Mouse (Mus musculus) left cerebral cortex, adult 2 months (tissue): Measurements from ENCODE around the gene Fsip1. TPM values are rescaled to one million over a fixed set of nuclear protein-coding genes. Genes with fewer than 3 reads are reported as not detected.
"Not testable (repeated sequence)": the region's sequence is repeated elsewhere in the genome, so short reads cannot be mapped to it uniquely, and the experiment has no call there.

ENCODE experiments used
- DNase-seq, 2 experiments: peaks; one replicate each; pipeline ENCODE4 v3.0.0; 2021 to 2022; ENCODE audit warnings: low spot score in 2 of 2, mixed read lengths in 1 of 2; ENCODE audit errors: extremely low spot score in 1 of 2
- H3K27ac ChIP-seq: fragments of 200-600 bp; 2 replicates; pipeline ENCODE4 v1.8.1; 2022
- H3K4me3 ChIP-seq: fragments of 200-600 bp; 2 replicates; pipeline ENCODE4 v1.8.1; 2022
- CTCF ChIP-seq: fragments of 200-600 bp; IDR thresholded peaks from 2 replicates; pipeline ENCODE4 v1.8.1; 2022; ENCODE audit warnings: antibody characterized with exemption, mild to moderate bottlenecking, moderate library complexity
- intact Hi-C: fragments of 180-260 bp; cut with DNase I; formaldehyde crosslinking; loops from one replicate; pipeline ENCODE4 v1.15.1; 2025
- total RNA-seq, 2 experiments: library from RNA; stranded (reverse); gene quantifications; 2 replicates each; pipeline ENCODE4 v1.2.3; 2021

Fsip1 gene
- total RNA-seq, 2 experiments from 2014 or later, result 0.45 to 0.58 TPM

DNA sequence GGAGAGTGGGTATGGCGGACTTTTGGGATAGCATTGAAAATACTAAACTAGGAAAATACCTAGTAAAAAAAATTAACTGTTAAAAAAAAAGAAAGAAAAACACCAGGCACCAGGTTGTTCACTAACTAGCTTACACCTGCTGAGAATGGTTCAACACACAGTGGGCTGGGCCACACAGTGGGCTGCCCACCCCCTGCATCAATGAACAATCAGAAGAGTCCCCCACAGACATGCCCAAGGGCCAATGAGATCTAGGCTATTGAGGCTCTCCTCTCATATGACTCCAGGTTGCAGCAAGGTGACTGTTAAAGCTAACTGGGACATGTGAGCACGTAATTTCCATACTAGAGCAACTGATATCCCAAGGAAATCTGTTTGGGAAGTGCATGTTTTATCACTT is 91.1 kb downstream of the Fsip1 start:
- no peak overlapping the region for H3K4me3 ChIP-seq
- no peak for DNase-seq
- intact Hi-C loops, result no loop called here
- TF ChIP-seq CTCF, result no peak
- H3K27ac ChIP-seq, result no peak overlapping the region

DNA sequence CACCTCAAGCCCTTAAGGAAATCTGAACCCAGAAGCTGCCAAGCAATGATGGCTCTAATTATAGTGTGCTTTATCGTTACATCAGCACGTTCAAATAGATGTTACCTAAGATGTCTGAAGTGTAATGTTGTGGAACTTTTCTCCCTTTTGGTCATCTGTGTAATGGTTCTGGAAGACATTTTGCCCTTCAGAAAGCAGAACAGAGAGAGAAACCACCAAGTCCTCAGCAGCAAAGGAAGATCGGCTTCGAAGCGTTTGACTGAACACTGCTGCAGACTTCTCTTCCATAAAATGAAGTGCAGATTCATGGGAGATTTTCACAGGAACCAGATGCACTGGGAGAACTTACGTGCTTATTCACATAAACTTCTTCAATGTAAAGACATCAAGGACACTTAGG is 92.6 kb downstream of the Fsip1 start:
- no peak for DNase-seq
- intact Hi-C loops, result no loop called here
- Histone ChIP-seq H3K27ac (no peak overlapping the region), H3K4me3 (no peak overlapping the region)
- no peak for TF ChIP-seq CTCF

DNA sequence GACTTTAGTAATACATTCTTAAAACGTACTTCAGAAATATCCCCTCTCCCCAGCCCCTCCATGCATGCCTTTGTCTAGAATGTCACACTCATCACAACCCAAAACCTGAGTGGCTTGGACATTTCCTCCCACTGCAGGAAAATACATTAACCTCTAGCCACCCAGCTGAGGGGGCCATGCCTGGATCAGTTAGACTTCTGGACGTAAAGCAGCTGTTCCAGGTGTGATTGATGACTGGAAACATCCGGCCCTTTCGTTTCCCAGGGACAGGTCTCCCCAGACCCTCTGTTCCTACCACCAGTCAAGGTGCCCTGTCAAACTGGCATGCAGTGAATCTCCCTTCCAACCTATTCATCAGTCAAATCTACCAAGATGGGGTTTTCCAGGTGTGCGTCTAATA is 94.3 kb downstream of the Fsip1 start:
- H3K4me3 ChIP-seq, result no peak overlapping the region

DNA sequence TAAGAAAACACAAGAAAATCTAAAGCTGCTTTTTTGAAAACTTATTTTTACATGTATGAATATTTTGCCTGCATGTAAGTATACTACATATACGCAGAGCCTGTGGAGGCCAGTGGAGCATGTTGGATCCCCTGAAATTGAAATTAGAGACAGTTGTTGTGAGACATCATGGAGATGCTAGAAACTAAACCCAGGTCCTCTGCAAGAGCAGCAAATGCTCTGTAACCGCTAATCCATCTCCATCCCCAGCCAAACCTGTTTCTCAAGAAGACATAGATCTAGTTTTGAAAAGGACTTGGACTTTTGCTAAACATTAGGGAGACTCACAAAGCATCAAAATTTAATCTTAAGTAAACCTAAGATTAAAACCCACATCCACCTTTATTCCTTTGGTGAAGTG is 95.8 kb downstream of the Fsip1 start:
- intact Hi-C loops, result no loop called here
- no peak for DNase-seq
- Histone ChIP-seq H3K27ac (no peak overlapping the region), H3K4me3 (no peak overlapping the region)
- TF ChIP-seq CTCF, result no peak

More for the DNA sequence above, 94.3 kb downstream of the Fsip1 start:
- intact Hi-C loops, result no loop called here
- no peak for TF ChIP-seq CTCF
- no peak overlapping the region for H3K27ac ChIP-seq
- DNase-seq, result no peak

DNA sequence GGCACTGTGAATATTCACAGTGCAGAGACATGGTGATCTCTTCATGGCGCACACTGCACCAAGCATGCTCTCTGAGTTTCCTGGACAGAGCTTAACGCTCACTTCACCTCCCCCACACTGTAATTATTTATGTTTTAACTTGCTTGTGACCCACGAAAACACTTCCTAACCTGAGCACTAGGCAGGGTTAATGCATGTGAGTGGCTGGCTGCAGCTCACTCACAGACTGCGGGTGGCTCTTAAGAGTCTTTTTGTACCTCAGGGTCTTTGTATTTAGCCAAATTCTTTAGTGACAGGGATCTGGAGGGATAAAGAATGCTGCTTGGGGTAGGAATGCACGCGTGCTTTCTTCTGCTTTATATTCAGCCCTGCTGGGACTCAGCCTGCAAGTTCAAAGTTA is 96.2 kb downstream of the Fsip1 start:
- no peak for TF ChIP-seq CTCF
- intact Hi-C loops, result no loop called here
- H3K4me3 ChIP-seq, result no peak overlapping the region
- no peak overlapping the region for H3K27ac ChIP-seq
- DNase-seq, result no peak

DNA sequence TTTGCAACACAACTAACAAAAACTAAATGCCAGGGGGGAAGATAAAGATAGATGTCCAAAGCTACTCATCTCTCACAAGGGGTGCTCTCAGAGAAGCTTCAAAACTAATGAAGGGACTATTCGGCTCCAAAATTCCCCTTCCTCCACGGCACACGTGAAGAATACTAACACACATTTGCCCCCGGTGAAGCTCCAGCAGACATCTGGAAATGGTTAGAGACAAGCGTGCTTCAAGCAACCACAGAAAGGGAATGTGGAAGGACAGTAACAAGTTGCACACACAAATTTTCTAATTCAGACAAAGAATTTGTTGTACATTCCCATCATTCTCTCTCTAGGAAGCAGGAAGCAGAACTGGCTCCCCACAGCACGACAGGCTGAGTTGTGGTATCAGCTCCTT is 97.6 kb downstream of the Fsip1 start:
- no peak for TF ChIP-seq CTCF
- H3K4me3 ChIP-seq, result no peak overlapping the region
- intact Hi-C loops, result no loop called here
- H3K27ac ChIP-seq, result no peak overlapping the region
- no peak for DNase-seq

DNA sequence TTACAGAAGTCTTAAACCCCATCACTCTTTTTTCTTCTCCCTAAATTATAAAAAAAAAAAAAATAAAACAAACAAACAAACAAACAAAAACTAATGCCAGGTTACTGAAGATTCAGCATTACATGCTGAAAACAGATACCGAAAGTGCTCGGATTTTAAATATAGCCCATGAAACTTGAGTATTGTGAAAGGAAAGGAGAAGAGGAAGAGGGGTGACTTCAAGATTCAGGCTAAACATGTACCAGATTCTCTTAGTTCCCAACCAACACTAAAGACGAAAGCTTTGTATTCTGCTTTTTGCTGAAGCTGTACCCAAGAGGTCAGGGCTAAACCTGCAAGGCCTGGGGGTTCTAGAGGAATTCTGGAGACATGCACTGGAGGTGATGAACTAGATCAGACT is 98.7 kb downstream of the Fsip1 start:
- TF ChIP-seq CTCF, result no peak
- no peak overlapping the region for H3K27ac ChIP-seq
- intact Hi-C loops, result no loop called here

DNA sequence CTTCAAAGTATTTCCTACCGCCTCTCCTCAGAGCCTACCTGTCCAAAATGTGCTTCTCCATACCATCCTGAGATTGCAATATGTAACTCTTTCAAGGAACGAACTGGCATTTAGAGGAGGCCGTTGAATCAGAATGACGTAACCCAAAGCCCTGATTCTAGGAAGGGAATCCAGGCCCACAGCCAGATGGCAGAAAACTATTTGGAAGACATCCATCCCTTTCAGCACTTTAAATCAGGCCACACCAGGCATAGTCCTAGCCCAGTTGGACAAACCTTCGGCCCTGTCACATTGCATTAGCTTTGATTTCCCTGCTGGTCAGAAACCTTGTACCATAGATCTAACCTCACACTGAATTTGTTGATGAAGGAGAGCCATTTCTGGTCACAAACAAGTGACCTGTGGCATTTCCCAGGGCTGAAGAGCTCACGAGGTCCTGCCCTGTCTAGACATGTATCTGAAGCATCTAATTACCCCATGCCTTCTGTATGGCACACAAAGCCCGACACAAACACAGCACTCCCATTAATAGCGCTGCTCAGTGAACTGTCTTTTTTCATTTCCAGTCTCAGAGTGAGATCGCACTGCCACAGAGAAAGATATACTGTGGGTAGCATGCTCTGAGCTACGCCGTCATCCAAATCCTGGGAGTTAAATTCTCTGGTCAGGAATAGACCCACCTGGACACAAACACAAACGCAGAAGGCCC is 106.8 kb downstream of the Fsip1 start:
- Histone ChIP-seq H3K4me3 (no peak overlapping the region), H3K27ac (no peak overlapping the region)
- intact Hi-C loops, result no loop called here
- DNase-seq, result peak; percentile 37 to 49
- no peak for TF ChIP-seq CTCF

More for the DNA sequence above, 98.7 kb downstream of the Fsip1 start:
- no peak overlapping the region for H3K4me3 ChIP-seq
- DNase-seq, result no peak

DNA sequence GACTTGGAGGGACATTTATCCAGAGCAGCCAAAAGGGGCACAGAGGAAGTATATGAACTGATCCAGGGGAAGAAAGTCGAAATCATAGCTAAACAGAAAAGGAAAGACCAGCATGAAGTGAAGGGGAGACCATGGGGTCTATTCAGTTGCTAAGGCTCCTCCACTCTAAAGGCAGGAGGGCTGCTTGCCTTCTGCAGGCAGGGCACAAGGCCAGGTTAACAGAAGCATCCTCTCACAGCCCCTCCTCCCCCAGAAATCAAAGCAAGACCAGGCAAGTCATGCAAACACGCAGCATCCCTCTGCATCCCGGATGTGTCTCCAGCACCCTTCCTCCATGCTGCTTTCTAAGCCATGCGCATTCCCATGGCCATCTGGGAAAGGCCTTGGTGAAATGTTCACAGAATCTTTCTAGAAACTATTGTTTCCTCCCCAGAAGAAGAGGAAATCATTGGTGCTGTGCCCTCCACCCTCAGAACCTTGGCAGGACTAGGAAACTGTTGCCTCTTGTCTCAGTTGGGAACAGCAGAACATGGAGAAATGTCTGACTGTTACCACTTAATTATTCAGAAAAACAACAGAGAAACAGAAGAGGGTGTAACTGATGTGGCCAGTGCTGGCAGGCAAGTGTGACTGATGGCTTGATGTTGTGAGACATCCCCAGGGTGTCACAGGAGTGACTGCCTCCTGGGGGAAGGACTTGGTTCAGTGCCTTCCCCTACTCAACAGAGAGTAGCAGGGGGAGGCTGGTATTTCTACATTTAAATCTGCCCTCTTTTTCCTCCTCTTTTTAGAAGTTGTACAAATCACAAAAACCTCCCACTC is 108.2 kb downstream of the Fsip1 start:
- no peak overlapping the region for H3K27ac ChIP-seq
- H3K4me3 ChIP-seq, result no peak overlapping the region
- intact Hi-C loops, result no loop called here
- TF ChIP-seq CTCF, result no peak
- no peak for DNase-seq

DNA sequence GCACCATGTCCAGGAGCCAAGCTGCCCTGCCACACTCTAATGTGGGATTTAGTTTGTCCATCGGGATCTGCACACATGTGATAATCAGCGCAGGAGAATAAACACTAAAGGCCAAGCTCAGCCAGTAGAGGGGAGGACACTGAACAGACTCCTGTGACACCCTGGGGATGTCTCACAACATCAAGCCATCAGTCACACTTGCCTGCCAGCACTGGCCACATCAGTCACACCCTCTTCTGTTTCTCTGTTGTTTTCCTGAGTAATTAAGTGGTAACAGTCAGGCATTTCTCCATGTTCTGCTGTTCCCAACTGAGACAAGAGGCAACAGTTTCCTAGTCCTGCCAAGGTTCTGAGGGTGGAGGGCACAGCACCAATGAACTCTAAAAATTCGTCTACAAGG is 109.0 kb downstream of the Fsip1 start:
- intact Hi-C loops, result not testable (repeated sequence)

DNA sequence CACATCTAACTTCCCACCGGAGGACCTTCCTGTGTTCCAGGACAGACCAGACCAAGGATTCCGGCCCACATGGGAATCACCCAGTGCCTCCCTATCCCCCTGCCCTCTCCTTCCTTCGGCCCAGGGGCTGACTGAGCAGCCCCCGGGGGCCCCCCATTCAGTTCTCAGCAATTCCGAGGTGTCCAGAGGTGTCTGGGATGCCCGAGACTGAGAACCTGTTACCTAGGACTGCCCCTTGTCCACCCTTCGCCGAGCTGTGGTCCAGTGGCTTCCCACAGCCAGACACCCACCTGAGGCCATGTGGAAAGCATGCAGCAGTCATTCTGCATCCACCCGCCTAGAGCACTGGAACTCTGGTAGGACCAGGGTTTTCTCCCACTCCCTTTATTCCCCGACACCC is 115.1 kb downstream of the Fsip1 start:
- H3K27ac ChIP-seq, result no peak overlapping the region

More for the DNA sequence above, 109.0 kb downstream of the Fsip1 start:
- not testable (repeated sequence) for H3K27ac ChIP-seq, DNase-seq, H3K4me3 ChIP-seq

DNA sequence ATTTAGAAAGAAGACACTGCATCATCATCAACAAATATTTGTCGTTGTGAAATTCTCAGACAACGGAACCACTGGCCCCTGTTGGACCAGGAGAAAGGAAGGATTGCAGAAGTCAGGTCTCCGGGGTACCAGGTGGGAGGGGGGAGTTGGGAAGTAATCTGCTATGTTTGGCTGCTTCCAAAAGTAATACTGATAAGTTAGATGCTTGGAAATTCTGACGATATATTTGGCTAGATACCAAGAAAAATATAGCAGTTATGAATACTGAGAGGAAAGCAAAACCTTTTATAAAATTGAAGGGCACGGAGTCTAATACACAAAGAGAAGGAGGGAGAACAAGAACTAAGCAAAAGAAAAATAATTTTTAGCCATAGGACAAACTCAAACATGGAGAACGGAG is 117.5 kb downstream of the Fsip1 start:
- H3K4me3 ChIP-seq, result no peak overlapping the region
- DNase-seq, result no peak
- TF ChIP-seq CTCF, result no peak
- intact Hi-C loops, result no loop called here
- H3K27ac ChIP-seq, result no peak overlapping the region

More for the DNA sequence above, 115.1 kb downstream of the Fsip1 start:
- DNase-seq, result no peak
- intact Hi-C loops, result no loop called here
- TF ChIP-seq CTCF, result no peak
- H3K4me3 ChIP-seq, result no peak overlapping the region
